Mouse (Mus musculus) forebrain, embryonic 14.5 days (tissue): Measurements from ENCODE around the gene Srsf3. TPM values are rescaled to one million over a fixed set of nuclear protein-coding genes. Genes with fewer than 3 reads are reported as not detected.

ENCODE experiments used
- ATAC-seq: fragments of 200-750 bp; cut with Nextera tagmentation; 2 replicates; pipeline ENCODE4 v1.8.0; 2017; ENCODE audit warnings: mild to moderate bottlenecking, moderate library complexity
- DNase-seq: peaks from one replicate; pipeline ENCODE4 v3.0.0-alpha.2; 2015; ENCODE audit warnings: low spot score
- H3K27ac ChIP-seq: fragments of 300-500 bp; sonication (generic); 2 replicates; pipeline ENCODE4 v1.5.1; 2014; ENCODE audit warnings: low read depth, mild to moderate bottlenecking, control low read depth, low read length, moderate library complexity
- H3K27me3 ChIP-seq: fragments of 300-500 bp; sonication (generic); replicated peaks from 2 replicates; pipeline ENCODE4 v1.6.1; 2014; ENCODE audit warnings: low read length, control low read depth, mixed read lengths; ENCODE audit not compliant: control insufficient read depth, insufficient read depth
- H3K36me3 ChIP-seq: fragments of 300-500 bp; sonication (generic); 2 replicates; pipeline ENCODE4 v1.6.1; 2014; ENCODE audit warnings: low read length, control low read depth; ENCODE audit not compliant: control insufficient read depth, insufficient read depth
- H3K4me1 ChIP-seq: fragments of 300-500 bp; sonication (generic); 2 replicates; pipeline ENCODE4 v1.6.1; 2014; ENCODE audit warnings: antibody characterized with exemption, low read length, control low read depth; ENCODE audit not compliant: control insufficient read depth, insufficient read depth
- H3K4me2 ChIP-seq: fragments of 300-500 bp; sonication (generic); 2 replicates; pipeline ENCODE4 v1.6.1; 2014; ENCODE audit warnings: mild to moderate bottlenecking, control low read depth, low read length
- H3K4me3 ChIP-seq: fragments of 300-500 bp; sonication (generic); 2 replicates; pipeline ENCODE4 v1.5.1; 2014; ENCODE audit warnings: low read depth, low read length, control low read depth
- H3K9ac ChIP-seq: fragments of 300-500 bp; sonication (generic); 2 replicates; pipeline ENCODE4 v1.6.1; 2014; ENCODE audit warnings: mild to moderate bottlenecking, low read length, control low read depth, moderate library complexity
- H3K9me3 ChIP-seq: fragments of 300-500 bp; sonication (generic); replicated peaks from 2 replicates; pipeline ENCODE4 v1.6.1; 2016; ENCODE audit warnings: low read length, control low read depth, mixed read lengths; ENCODE audit not compliant: control insufficient read depth
- WGBS: fragments of 180-500 bp; shearing (Covaris S2); extraction: QIAGEN DNeasy Blood & Tissue Kit; methylation state at CpG from one replicate; pipeline ENCODE4 v1.1.7; 2014; 5-methylcytosine and 5-hydroxymethylcytosine counted together
- polyA plus RNA-seq: library from polyadenylated mRNA; unstranded; fragments of >200 nt; fragmentation: Nextera tagmentation; extraction: Ambion mirVana; gene quantifications from 2 replicates; pipeline ENCODE4 v1.2.1, GENCODE M21; 2014

Gene Srsf3
- 712 and 729 TPM in 2 replicates for polyA plus RNA-seq

DNA sequence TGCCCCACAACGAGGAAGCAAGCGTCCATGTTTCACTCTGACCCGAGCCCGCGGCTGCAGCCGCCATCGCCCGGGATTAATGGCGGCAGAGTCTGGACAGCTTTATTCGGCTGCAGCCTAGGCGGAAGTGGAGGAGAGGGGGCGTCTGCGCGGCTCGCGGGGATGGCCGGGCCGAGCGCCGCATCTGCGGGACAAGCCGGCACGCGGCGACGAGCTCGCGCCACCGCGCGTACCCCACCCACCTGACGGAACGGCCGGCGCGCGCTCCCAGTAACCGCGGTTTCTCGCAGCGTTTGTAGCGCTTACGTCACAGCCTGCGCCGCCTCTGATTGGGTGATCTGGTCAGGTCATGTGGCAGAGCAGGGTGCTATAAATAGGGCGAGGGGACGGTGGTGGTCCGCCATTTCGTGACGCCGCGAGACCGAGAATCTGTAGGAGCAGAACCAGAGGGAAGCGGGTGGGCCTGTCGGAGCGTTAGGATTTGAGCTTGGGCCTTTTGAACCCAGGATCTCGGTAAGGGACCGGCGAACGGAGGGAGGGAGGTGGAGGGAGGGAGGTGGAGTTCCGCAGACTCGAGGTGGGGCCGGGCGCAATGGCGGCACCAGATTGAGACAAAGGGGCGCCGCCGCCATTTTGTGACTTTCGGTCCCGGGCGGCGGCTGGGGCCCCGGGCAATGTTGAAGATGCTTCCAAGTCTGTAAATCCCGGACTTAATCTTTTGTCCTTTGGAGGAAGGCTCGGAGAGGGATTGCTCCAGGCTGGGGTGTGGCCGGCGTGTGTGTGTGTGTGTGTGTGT, at the start of gene Srsf3:
TSS of gene Srsf3 (plus strand) at position 355 of the 796 bp plus-strand sequence.
- peak within 1 kb of the TSS; percentile 86 for H3K9ac ChIP-seq
- H3K36me3 ChIP-seq: peaks cover 17% of the 10 kb centered on the region
- peak within 1 kb of the TSS; percentile 99 for H3K4me2 ChIP-seq
- ATAC-seq (peak; percentile 99), DNase-seq (peak; percentile 100)
- peaks cover 11% of the 10 kb centered on the region for H3K4me1 ChIP-seq
- H3K4me3 ChIP-seq: peak within 1 kb of the TSS; percentile 80
- under 1% methylated on average over 74 of the region's 77 CpGs for WGBS
- H3K27ac ChIP-seq: peak within 1 kb of the TSS; percentile 99
- H3K27me3 ChIP-seq: no peaks in the 10 kb centered on the region
- no peaks in the 10 kb centered on the region for H3K9me3 ChIP-seq

DNA sequence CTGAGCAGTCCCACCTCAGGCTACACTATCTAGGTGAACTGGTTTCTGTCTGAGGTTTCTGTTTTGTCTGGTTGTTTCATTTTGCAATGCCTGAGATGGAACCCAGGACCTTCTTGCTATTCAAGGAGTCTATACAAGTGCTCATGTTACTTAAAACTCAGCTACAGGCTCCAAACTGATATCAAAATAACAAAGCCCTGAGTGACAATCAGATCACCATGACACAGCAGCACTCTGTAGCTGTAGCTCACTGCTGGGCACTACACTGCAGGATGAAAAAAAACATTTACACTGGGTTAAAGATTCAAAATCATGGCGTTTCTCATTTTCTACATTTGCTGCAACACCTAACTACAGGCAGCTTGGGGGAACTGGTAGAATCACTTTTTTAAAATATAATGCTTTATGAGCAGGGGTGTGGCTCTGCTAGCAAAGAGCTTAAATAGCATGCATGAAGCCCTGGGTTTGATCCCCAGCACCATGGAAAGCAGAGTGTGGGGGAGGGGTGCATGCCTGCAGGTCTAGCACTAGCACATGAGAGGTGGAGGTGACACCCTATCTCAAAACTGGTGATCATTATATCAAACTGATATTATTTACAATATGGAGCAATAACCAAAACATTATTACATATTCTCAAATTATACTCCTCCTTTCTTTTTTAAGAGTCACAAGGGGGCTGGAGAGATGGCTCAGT, 47.6 kb upstream of the Srsf3 start:
- H3K4me2 ChIP-seq: no peak overlapping the region
- H3K27ac ChIP-seq: no peak overlapping the region
- peaks cover 85% of the 10 kb centered on the region for H3K36me3 ChIP-seq
- H3K4me3 ChIP-seq: no peak overlapping the region
- DNase-seq (no peak), ATAC-seq (no peak)
- H3K9ac ChIP-seq: no peak overlapping the region
- no peaks in the 10 kb centered on the region for H3K9me3 ChIP-seq
- no peaks in the 10 kb centered on the region for H3K4me1 ChIP-seq
- no peaks in the 10 kb centered on the region for H3K27me3 ChIP-seq
- WGBS: 87% methylated on average over 1 of the region's 1 CpGs

DNA sequence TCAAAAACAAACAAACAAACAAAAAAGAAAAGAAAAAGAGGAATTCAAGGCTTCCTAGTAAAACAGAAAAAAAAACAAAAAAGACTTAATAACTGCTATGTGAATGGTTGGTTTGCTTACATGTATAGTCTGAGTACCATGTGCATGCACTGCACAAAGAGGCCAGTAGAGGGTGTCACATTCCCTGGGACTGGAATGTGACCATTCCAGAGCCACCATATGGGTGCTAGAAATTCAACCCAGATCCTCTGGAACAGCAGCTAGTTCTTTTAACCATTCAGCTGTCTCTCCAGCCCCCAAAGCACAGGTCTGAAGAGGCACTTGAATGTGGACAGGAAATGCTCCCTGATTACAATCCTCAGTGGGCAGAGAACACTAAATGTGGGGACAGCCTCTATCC, 45.6 kb upstream of the Srsf3 start:
- ATAC-seq: no peak
- H3K4me2 ChIP-seq: no peak overlapping the region
- no peak overlapping the region for H3K9ac ChIP-seq
- H3K4me3 ChIP-seq: no peak overlapping the region
- DNase-seq: peak; percentile 34
- no peak overlapping the region for H3K27ac ChIP-seq
- peaks cover 88% of the 10 kb centered on the region for H3K36me3 ChIP-seq
- H3K9me3 ChIP-seq: no peaks in the 10 kb centered on the region
- H3K27me3 ChIP-seq: no peaks in the 10 kb centered on the region
- H3K4me1 ChIP-seq: peaks cover 7% of the 10 kb centered on the region

DNA sequence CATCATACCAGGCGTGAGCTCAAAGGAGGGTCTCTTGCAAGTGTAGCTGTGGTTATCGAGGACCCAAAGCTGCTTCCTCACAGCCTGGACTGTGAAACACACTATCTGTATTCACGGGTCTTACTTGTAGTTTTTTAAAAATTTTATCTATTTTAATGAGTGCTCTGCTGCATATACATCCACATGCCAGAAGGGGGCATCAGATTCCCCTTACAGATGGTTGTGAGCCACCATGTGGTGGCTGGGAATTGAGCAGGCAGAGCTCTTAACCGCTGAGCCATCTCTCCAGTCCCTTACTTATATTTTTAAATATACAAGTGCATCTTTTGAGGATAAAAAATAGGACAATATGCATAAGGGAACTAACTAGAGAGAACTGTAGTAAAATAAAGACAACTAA, 44.7 kb upstream of the Srsf3 start:
- H3K4me1 ChIP-seq: peaks cover 7% of the 10 kb centered on the region

DNA sequence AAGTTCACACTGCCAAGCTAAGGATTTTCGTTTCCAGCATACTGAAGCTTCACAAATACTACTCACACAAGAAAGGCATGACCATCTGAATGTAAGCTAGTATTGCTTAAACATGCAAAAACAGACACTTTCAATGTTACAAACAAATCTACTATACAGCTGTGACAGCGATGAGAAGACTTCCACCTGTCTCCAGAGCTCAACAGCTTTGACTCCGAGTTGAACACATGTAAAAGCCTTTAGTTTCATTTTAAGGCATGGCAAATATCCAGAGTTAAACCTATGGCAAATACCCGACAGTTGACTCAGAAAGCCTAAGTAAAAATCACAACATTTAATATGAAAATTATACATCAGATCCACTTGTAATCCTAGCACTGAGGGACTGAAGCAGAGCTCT, 44.1 kb upstream of the Srsf3 start:
- DNase-seq: no peak
- Histone ChIP-seq H3K4me2 (no peak overlapping the region), H3K27ac (no peak overlapping the region), H3K4me3 (no peak overlapping the region), H3K36me3 (peaks cover 76% of the 10 kb centered on the region), H3K4me1 (peaks cover 7% of the 10 kb centered on the region), H3K27me3 (no peaks in the 10 kb centered on the region), H3K9ac (no peak overlapping the region), H3K9me3 (no peaks in the 10 kb centered on the region)
- 91% methylated on average over 4 of the region's 4 CpGs for WGBS
- ATAC-seq: no peak

More for the DNA sequence above, 44.7 kb upstream of the Srsf3 start:
- peak; percentile 72 for DNase-seq
- no peak overlapping the region for H3K27ac ChIP-seq
- H3K36me3 ChIP-seq: peaks cover 79% of the 10 kb centered on the region
- WGBS: 68% methylated on average over 4 of the region's 4 CpGs
- H3K4me3 ChIP-seq: no peak overlapping the region
- H3K4me2 ChIP-seq: no peak overlapping the region
- no peaks in the 10 kb centered on the region for H3K27me3 ChIP-seq
- no peak for ATAC-seq
- H3K9ac ChIP-seq: no peak overlapping the region
- no peaks in the 10 kb centered on the region for H3K9me3 ChIP-seq

DNA sequence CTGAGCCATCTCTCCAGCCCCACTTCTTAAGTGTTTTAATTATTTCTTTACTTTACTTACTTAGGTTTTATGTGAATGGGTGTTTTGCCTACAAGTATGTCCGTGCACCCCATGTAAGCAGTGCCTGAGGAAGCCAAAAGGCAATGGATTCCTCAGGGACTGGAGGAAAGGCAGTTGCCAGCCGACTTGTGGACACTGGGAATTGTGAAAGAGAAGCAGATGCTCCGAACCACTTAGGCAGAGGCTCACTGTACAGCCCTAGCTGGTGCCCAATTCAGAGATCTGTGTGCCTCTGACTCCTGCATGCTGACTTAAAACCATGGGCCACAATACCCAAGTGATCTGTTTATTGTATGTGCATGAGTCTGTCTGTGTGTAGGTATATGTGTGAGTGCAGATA, 43.4 kb upstream of the Srsf3 start:
- WGBS: 83% methylated on average over 3 of the region's 3 CpGs
- no peaks in the 10 kb centered on the region for H3K27me3 ChIP-seq
- H3K4me3 ChIP-seq: no peak overlapping the region
- ATAC-seq (no peak), DNase-seq (no peak)
- H3K9ac ChIP-seq: no peak overlapping the region
- H3K36me3 ChIP-seq: peaks cover 70% of the 10 kb centered on the region
- H3K4me1 ChIP-seq: peaks cover 7% of the 10 kb centered on the region
- H3K9me3 ChIP-seq: no peaks in the 10 kb centered on the region
- H3K27ac ChIP-seq: no peak overlapping the region
- H3K4me2 ChIP-seq: no peak overlapping the region

DNA sequence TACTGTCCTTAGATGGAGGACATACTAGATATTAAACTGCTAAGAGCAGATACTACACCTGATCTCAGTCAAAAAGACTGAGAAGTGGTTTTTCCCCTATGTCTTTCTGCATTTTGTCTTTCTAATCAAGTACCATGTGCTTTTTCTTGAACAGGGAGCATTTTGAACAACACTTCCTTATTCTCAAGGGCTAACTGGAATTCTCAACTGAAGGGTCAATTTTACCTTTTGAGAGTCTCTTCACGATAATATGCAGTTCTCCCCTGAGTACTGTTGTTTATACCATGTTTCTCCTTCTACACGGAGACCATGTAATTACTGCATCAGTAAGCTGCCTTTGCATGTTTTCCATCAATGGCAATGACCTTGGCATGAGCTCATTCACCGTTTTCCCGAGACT, 42.4 kb upstream of the Srsf3 start:
- 74% methylated on average over 4 of the region's 4 CpGs for WGBS
- Histone ChIP-seq H3K27ac (no peak overlapping the region), H3K36me3 (peaks cover 65% of the 10 kb centered on the region), H3K9ac (no peak overlapping the region), H3K4me2 (no peak overlapping the region), H3K4me1 (peaks cover 7% of the 10 kb centered on the region), H3K9me3 (no peaks in the 10 kb centered on the region), H3K27me3 (no peaks in the 10 kb centered on the region), H3K4me3 (no peak overlapping the region)
- ATAC-seq (no peak), DNase-seq (no peak)

DNA sequence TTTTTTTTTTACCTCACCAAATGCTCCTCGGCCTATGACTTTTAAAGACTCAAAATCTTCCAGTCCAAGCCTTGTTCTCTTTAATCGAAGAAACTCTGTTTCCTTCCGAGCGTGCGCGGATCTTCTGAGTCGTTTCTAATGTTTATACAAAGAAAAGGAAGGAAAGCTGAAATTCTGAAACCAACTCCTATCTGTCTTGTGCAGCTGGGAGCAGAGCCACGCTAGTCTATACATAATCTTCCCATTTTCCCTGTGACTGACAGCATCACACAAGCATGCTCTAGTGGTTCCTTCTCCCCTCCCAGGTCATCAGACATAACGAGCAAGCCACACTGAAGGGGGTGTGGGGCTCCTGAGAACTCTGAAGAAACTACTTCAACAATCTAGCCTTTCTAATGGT, 41.1 kb upstream of the Srsf3 start:
- H3K27me3 ChIP-seq: no peaks in the 10 kb centered on the region
- 61% methylated on average over 9 of the region's 9 CpGs for WGBS
- H3K4me1 ChIP-seq: peaks cover 7% of the 10 kb centered on the region
- no peaks in the 10 kb centered on the region for H3K9me3 ChIP-seq
- DNase-seq (no peak), ATAC-seq (no peak)
- peak overlapping the region; percentile 64 for H3K27ac ChIP-seq
- no peak overlapping the region for H3K9ac ChIP-seq
- no peak overlapping the region for H3K4me3 ChIP-seq
- no peak overlapping the region for H3K4me2 ChIP-seq
- H3K36me3 ChIP-seq: peaks cover 63% of the 10 kb centered on the region

DNA sequence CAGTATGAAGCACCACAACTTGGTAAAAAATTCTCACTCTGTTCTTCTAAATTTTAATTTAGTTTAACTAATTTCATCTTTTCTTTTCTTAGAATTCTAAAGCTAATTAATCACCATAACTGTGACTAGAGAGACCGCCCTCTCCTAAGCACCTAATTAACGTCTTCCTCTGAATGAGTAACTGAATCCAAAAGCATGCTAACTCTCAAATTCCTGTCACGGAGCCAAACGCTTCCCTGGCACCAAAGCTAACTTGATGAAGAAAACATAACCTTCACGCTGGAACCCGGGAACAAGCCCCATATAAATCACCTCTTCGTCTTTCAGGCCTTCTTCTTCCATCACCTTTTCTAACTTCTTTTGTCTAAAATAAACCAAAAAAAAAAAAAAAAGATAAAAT, 40.3 kb upstream of the Srsf3 start:
- no peaks in the 10 kb centered on the region for H3K27me3 ChIP-seq
- 18% methylated on average over 7 of the region's 7 CpGs for WGBS
- no peaks in the 10 kb centered on the region for H3K9me3 ChIP-seq
- peaks cover 62% of the 10 kb centered on the region for H3K36me3 ChIP-seq
- no peak overlapping the region for H3K4me3 ChIP-seq
- no peak overlapping the region for H3K9ac ChIP-seq
- peaks cover 7% of the 10 kb centered on the region for H3K4me1 ChIP-seq
- ATAC-seq (peak; percentile 55; the same call in 1 of the 2 replicates), DNase-seq (peak; percentile 87)
- no peak overlapping the region for H3K27ac ChIP-seq
- H3K4me2 ChIP-seq: no peak overlapping the region
